Mouse (Mus musculus): ENCODE measurements around the gene Mvd. TPM values are rescaled to one million over a fixed set of nuclear protein-coding genes. Genes with fewer than 3 reads are reported as not detected.

The Mvd gene
- polyA plus RNA-seq (2012; rRNA removed; ENCODE audit: low replicate concordance), result 33.7 and 36.7 TPM in 2 replicates

GRCm38 (mm10) chr8:122443262-122444006 is at the start of gene Mvd:
Mvd (minus strand) TSS chr8:122443422.

GRCm38 (mm10) chr8:122475580-122476320 is 32.5 kb upstream of the Mvd start, which contains the start of the genes Rnf166 and Ctu2:
Rnf166 (minus strand) TSS chr8:122476064.
Ctu2 (plus strand) TSS chr8:122476143.

GRCm38 (mm10) chr8:122460524-122461472 is 17.6 kb upstream of the Mvd start, which contains the start of gene Snai3:
Snai3 (minus strand) TSS chr8:122460733.

GRCm38 (mm10) chr8:122432443-122433268 is 10.6 kb downstream of the Mvd start, which contains the start of gene Cyba:
Cyba (minus strand) TSS chr8:122432930.

GRCm38 (mm10) chr8:122421376-122422070 is 21.7 kb downstream of the Mvd start, which contains the start of gene Il17c:
Il17c (plus strand) TSS chr8:122422020.

Other genes starting within 250 kb of the Mvd start
- gene Zfpm1, start 161.3 kb downstream of the Mvd start, polyA plus RNA-seq (2012; rRNA removed; ENCODE audit: low replicate concordance), result 14.3 and 36.0 TPM in 2 replicates
- not detected in 2 replicates for gene Trhr2, start 82.7 kb downstream of the Mvd start, polyA plus RNA-seq (2012; rRNA removed; ENCODE audit: low replicate concordance)
- 19.1 and 31.8 TPM in 2 replicates for gene Zc3h18, start 66.8 kb downstream of the Mvd start, polyA plus RNA-seq (2012; rRNA removed; ENCODE audit: low replicate concordance)
- gene Il17c, start 21.4 kb downstream of the Mvd start, polyA plus RNA-seq (2012; rRNA removed; ENCODE audit: low replicate concordance), result 0.19 and 0.32 TPM in 2 replicates
- 87.0 and 191 TPM in 2 replicates for gene Cyba, start 10.5 kb downstream of the Mvd start, polyA plus RNA-seq (2012; rRNA removed; ENCODE audit: low replicate concordance)
- 0.20 and 0.85 TPM in 2 replicates for gene Snai3, start 17.3 kb upstream of the Mvd start, polyA plus RNA-seq (2012; rRNA removed; ENCODE audit: low replicate concordance)
- gene Rnf166, start 32.6 kb upstream of the Mvd start, polyA plus RNA-seq (2012; rRNA removed; ENCODE audit: low replicate concordance), result 74.3 and 112 TPM in 2 replicates
- gene Ctu2, start 32.7 kb upstream of the Mvd start, polyA plus RNA-seq (2012; rRNA removed; ENCODE audit: low replicate concordance), result 20.0 and 42.8 TPM in 2 replicates
- gene Piezo1, start 107.9 kb upstream of the Mvd start, polyA plus RNA-seq (2012; rRNA removed; ENCODE audit: low replicate concordance), result 208 and 217 TPM in 2 replicates
- 6.5 and 27.5 TPM in 2 replicates for gene Cdt1, start 124.6 kb upstream of the Mvd start, polyA plus RNA-seq (2012; rRNA removed; ENCODE audit: low replicate concordance)
- gene Aprt, start 133.5 kb upstream of the Mvd start, polyA plus RNA-seq (2012; rRNA removed; ENCODE audit: low replicate concordance), result 48.9 and 263 TPM in 2 replicates
- 25.7 and 35.7 TPM in 2 replicates for gene Galns, start 168.0 kb upstream of the Mvd start, polyA plus RNA-seq (2012; rRNA removed; ENCODE audit: low replicate concordance)
- 135 and 185 TPM in 2 replicates for gene Trappc2l, start 168.2 kb upstream of the Mvd start, polyA plus RNA-seq (2012; rRNA removed; ENCODE audit: low replicate concordance)
- not detected in 2 replicates for gene Pabpn1l, start 179.3 kb upstream of the Mvd start, polyA plus RNA-seq (2012; rRNA removed; ENCODE audit: low replicate concordance)

Measured in subcutaneous adipose tissue, adult 2 months (tissue).